In genomic region chr19:6540191-6540590, GRCm38 (mm10) we compare ENCODE assay signal across 24 mouse cellular contexts. TPM values are rescaled to one million over a fixed set of nuclear protein-coding genes. Genes with fewer than 3 reads are reported as not detected.
DNase-seq lines count a peak whose midpoint lies in the region; ATAC-seq and TF ChIP-seq lines count a peak whose summit lies in the region.
"Had no signal": no experiment of that assay in that cellular context is flagged by ENCODE, and none has a peak within 500 bp of the region (broad histone marks: within the 10 kb centered on the region; RNA-seq: fewer than 3 reads in every experiment).

No protein-coding gene starts in this region.

- dilution Hi-C loops in CH12.LX (cut with MboI; ENCODE audit: extremely low pct_ligation_motif_present, extremely low pct_unique_long_range_greater_than_20kb, low sequenced_read_pairs) = no loop called here

- intact Hi-C loops in heart, adult 2 months (cut with DNase I) = no loop called here

- H3K9me3 ChIP-seq in kidney, postnatal 0 days (replicated peaks; ENCODE audit: low read length) = no peaks in the 10 kb centered on the region
- peaks cover 10% of the 10 kb centered on the region for H3K9me3 ChIP-seq in CH12.LX (replicated peaks; ENCODE audit: low read length)
- H3K9me3 ChIP-seq: forebrain, embryonic 15.5 days; heart, embryonic 15.5 days; hindbrain, embryonic 13.5 days had no signal

- no peak for TF ChIP-seq RAD21 in CH12.LX (IDR thresholded peaks at IDR 0.05; ENCODE audit: low read depth, low read length)

- no peak overlapping the region for H3K4me3 ChIP-seq in heart, adult 2 months
- H3K4me3 ChIP-seq in kidney, postnatal 0 days (replicated peaks; ENCODE audit: low read depth, low read length) = no peak overlapping the region
- peak overlapping the region in 2 of 3 experiments; percentile 22 to 28 for H3K4me3 ChIP-seq in CH12.LX (replicated peaks in 1 of 3; ENCODE audit: low read depth in 2 of 3, low read length in 2 of 3, poor library complexity in 1 of 3)
- H3K4me3 ChIP-seq: embryonic facial prominence, embryonic 12.5 days; forebrain, embryonic 15.5 days; heart, embryonic 15.5 days; hindbrain, embryonic 13.5 days had no signal

- H3K27ac ChIP-seq in heart, adult 2 months = no peak overlapping the region
- no peak overlapping the region for H3K27ac ChIP-seq in kidney, postnatal 0 days
- H3K27ac ChIP-seq in CH12.LX (ENCODE audit: insufficient read depth, low read depth) = no peak overlapping the region
- H3K27ac ChIP-seq: embryonic facial prominence, embryonic 12.5 days; forebrain, embryonic 15.5 days; heart, embryonic 15.5 days; hindbrain, embryonic 13.5 days; hindbrain, postnatal 0 days had no signal

- no peaks in the 10 kb centered on the region for H3K36me3 ChIP-seq in heart, adult 2 months (ENCODE audit: control insufficient read depth, insufficient read depth, low read length)
- no peaks in the 10 kb centered on the region for H3K36me3 ChIP-seq in kidney, postnatal 0 days (ENCODE audit: insufficient read depth, low read length)
- H3K36me3 ChIP-seq in CH12.LX (replicated peaks in 1 of 2; ENCODE audit: control insufficient read depth in 1 of 2, insufficient read depth in 1 of 2, low read length in 1 of 2) = peaks cover 0 to 2% of the 10 kb centered on the region in 2 experiments
- H3K36me3 ChIP-seq: embryonic facial prominence, embryonic 12.5 days; forebrain, embryonic 15.5 days; heart, embryonic 15.5 days; hindbrain, embryonic 13.5 days had no signal

- TF ChIP-seq EP300 in heart, adult 2 months (IDR thresholded peaks at IDR 0.05; ENCODE audit: insufficient read depth, low read depth, low read length) = no peak
- TF ChIP-seq EP300 in CH12.LX (IDR thresholded peaks at IDR 0.05; ENCODE audit: low read length) = no peak

- no peak overlapping the region for H3K9ac ChIP-seq in heart, adult 2 months (ENCODE audit: low read depth, low read length)
- H3K9ac ChIP-seq in kidney, postnatal 0 days (ENCODE audit: low read depth, low read length) = no peak overlapping the region
- H3K9ac ChIP-seq in CH12.LX (ENCODE audit: insufficient read depth, low read depth) = no peak overlapping the region
- H3K9ac ChIP-seq: embryonic facial prominence, embryonic 12.5 days; forebrain, embryonic 15.5 days; heart, embryonic 15.5 days; hindbrain, embryonic 13.5 days had no signal

- 62% methylated on average over 6 of the region's 6 CpGs for WGBS in heart, adult 2 months
- 67% methylated on average over 6 of the region's 6 CpGs for WGBS in kidney, postnatal 0 days

- in situ Hi-C loops in CH12.LX (cut with MboI; ENCODE audit: low pct_ligation_motif_present, low pct_unique_long_range_greater_than_20kb, low sequenced_read_pairs) = loop anchor here (5.0 kb wide), 1 partner anchor 33 kb away; no protein-coding TSS in a partner anchor

- no peak for ATAC-seq in cerebellum, adult (ENCODE audit: insufficient number of reproducible peaks, low FRiP score, low TSS enrichment)
- no peak for ATAC-seq in kidney, postnatal 0 days (replicated peaks; ENCODE audit: low FRiP score, low read depth)
- ATAC-seq: forebrain, embryonic 15.5 days; hindbrain, postnatal 0 days had no signal

- TF ChIP-seq POLR2A in heart, adult 2 months (IDR thresholded peaks at IDR 0.05; ENCODE audit: insufficient read depth, low read depth, low read length) = no peak
- TF ChIP-seq POLR2A in CH12.LX (IDR thresholded peaks at IDR 0.05; ENCODE audit: low read depth, low read length) = no peak

- no peaks in the 10 kb centered on the region for H3K27me3 ChIP-seq in heart, adult 2 months (ENCODE audit: control insufficient read depth, insufficient read depth, low read length)
- no peaks in the 10 kb centered on the region for H3K27me3 ChIP-seq in kidney, postnatal 0 days (ENCODE audit: insufficient read depth, low read length)
- H3K27me3 ChIP-seq in CH12.LX (replicated peaks) = no peaks in the 10 kb centered on the region
- H3K27me3 ChIP-seq: embryonic facial prominence, embryonic 12.5 days; forebrain, embryonic 15.5 days; hindbrain, embryonic 13.5 days had no signal

- no peaks in the 10 kb centered on the region for H3K4me1 ChIP-seq in heart, adult 2 months (ENCODE audit: control insufficient read depth, insufficient read depth, low read length)
- no peaks in the 10 kb centered on the region for H3K4me1 ChIP-seq in kidney, postnatal 0 days (replicated peaks; ENCODE audit: insufficient read depth, low read length)
- H3K4me1 ChIP-seq in CH12.LX (ENCODE audit: control insufficient read depth in 1 of 2, insufficient read depth in 2 of 2) = peaks cover 32 to 68% of the 10 kb centered on the region in 2 experiments
- H3K4me1 ChIP-seq: embryonic facial prominence, embryonic 12.5 days; forebrain, embryonic 15.5 days; heart, embryonic 15.5 days had no signal

- DNase-seq in cerebellum, adult 9-11 months = peak; percentile 39
- DNase-seq in heart, adult 11 months = peak; percentile 89
- DNase-seq in heart, adult 2 months = no peak
- DNase-seq in kidney, postnatal 0 days (ENCODE audit: low spot score) = no peak
- DNase-seq in kidney, postnatal 36 days = no peak
- DNase-seq in CH12.LX (ENCODE audit: extremely low read depth) = no peak
- DNase-seq in adrenal gland, adult 8-10 months = no peak
- DNase-seq: adrenal gland, adult 2 months; adrenal gland, postnatal 36 days; gastrocnemius, postnatal 36 days; heart, postnatal 14 days had no signal

- no peaks in the 10 kb centered on the region for H3K79me2 ChIP-seq in heart, adult 2 months (replicated peaks; ENCODE audit: control insufficient read depth, insufficient read depth, low read length)
- H3K79me2 ChIP-seq in CH12.LX (replicated peaks; ENCODE audit: control insufficient read depth, extremely low read depth, insufficient read depth, poor library complexity, severe bottlenecking) = no peaks in the 10 kb centered on the region

- TF ChIP-seq CTCF in heart, adult 2 months (IDR thresholded peaks at IDR 0.05) = no peak
- TF ChIP-seq CTCF in kidney, postnatal 0 days (IDR thresholded peaks at IDR 0.05; ENCODE audit: low read depth) = no peak
- no peak for TF ChIP-seq CTCF in CH12.LX (conservative IDR thresholded peaks at IDR 0.05 in 1 of 2, IDR thresholded peaks at IDR 0.05 in 1 of 2; ENCODE audit: low read depth in 2 of 2, low read length in 2 of 2)

- 0 out of 2 replicates have a peak overlapping the region, but pooled peaks have one; percentile 7 for H3K4me2 ChIP-seq in kidney, postnatal 0 days (ENCODE audit: low read length)
- H3K4me2 ChIP-seq in CH12.LX (ENCODE audit: insufficient read depth, low read depth, poor library complexity, severe bottlenecking) = no peak overlapping the region
- H3K4me2 ChIP-seq: embryonic facial prominence, embryonic 12.5 days; forebrain, embryonic 15.5 days; heart, embryonic 11.5 days; heart, embryonic 15.5 days; hindbrain, embryonic 13.5 days had no signal

TF ChIP-seq in CH12.LX, 34 proteins besides CTCF, POLR2A, EP300 and RAD21:
- TF ChIP-seq RCOR1 (conservative IDR thresholded peaks at IDR 0.05; ENCODE audit: low read depth, low read length) (no peak), TBP (conservative IDR thresholded peaks at IDR 0.05; ENCODE audit: low read depth, low read length) (no peak), HCFC1 (IDR thresholded peaks at IDR 0.05; ENCODE audit: low read depth, low read length) (no peak), ZKSCAN1 (IDR thresholded peaks at IDR 0.05; ENCODE audit: borderline replicate concordance, low read depth, low read length) (no peak), JUN (IDR thresholded peaks at IDR 0.05; ENCODE audit: insufficient read depth, low read depth, low read length) (no peak), ELF1 (IDR thresholded peaks at IDR 0.05; ENCODE audit: low read depth, low read length) (no peak), E2F4 (IDR thresholded peaks at IDR 0.05; ENCODE audit: insufficient replicate concordance, low read depth, low read length) (no peak), IRF4 (IDR thresholded peaks at IDR 0.05; ENCODE audit: low read depth, low read length) (0 out of 2 replicates have a peak, but pooled peaks have one; percentile 4), ETS1 (conservative IDR thresholded peaks at IDR 0.05; ENCODE audit: low read depth, low read length) (no peak), KAT2A (IDR thresholded peaks at IDR 0.05; ENCODE audit: insufficient replicate concordance, low read length) (no peak), TCF12 (IDR thresholded peaks at IDR 0.05; ENCODE audit: low read depth, low read length) (peak; percentile 60; the same call in 1 of the 2 replicates), ZMIZ1 (IDR thresholded peaks at IDR 0.05; ENCODE audit: low read depth, low read length) (no peak), NRF1 (IDR thresholded peaks at IDR 0.05; ENCODE audit: low read depth, low read length) (no peak), CHD2 (IDR thresholded peaks at IDR 0.05; ENCODE audit: low read length) (no peak), UBTF (IDR thresholded peaks at IDR 0.05; ENCODE audit: low read depth, low read length) (no peak), MYC (IDR thresholded peaks at IDR 0.05; ENCODE audit: low read depth, low read length) (no peak), BHLHE40 (IDR thresholded peaks at IDR 0.05; ENCODE audit: low read depth, low read length) (no peak), ZC3H11A (IDR thresholded peaks at IDR 0.05; ENCODE audit: low read depth, low read length) (no peak), CHD1 (IDR thresholded peaks at IDR 0.05; ENCODE audit: low read depth, low read length) (peak; percentile 78; the same call in 1 of the 2 replicates), MAFK (IDR thresholded peaks at IDR 0.05; ENCODE audit: insufficient replicate concordance, low read length) (no peak)

RNA-seq across cellular contexts. Expression of gene Slc22a12, which starts 2.6 kb away (rescaled TPM):
- not detected for total RNA-seq in heart, adult 2 months (2021)
- not detected in 2 replicates for polyA plus RNA-seq in heart, adult 2 months (2012; rRNA removed)
- polyA plus RNA-seq in kidney, postnatal 0 days (2015; fragmentation: Nextera tagmentation; extraction: Ambion mirVana) = 21.8 and 31.4 TPM in 2 replicates
- 0.17 TPM in 1 of 2 replicates, not detected in the other for total RNA-seq in CH12.LX (2012; rRNA removed)
- 0.24 and 0.94 TPM in 2 replicates for total RNA-seq in CH12.LX (2014; rRNA removed)
- polyA plus RNA-seq in CH12.LX (2012; ENCODE audit: insufficient read length, low read depth) = 1.2 and 2.1 TPM in 2 replicates
- total RNA-seq in adrenal gland, adult 8-10 months (2022) = under 1 TPM in 1 of 4 experiments, not detected in 3; 0.31 TPM
- total RNA-seq: ES-E14; gastrocnemius, adult 8-10 months; gastrocnemius, postnatal 36 days; heart, postnatal 14 days; hematopoietic stem cell, adult 5-6 weeks had no signal
- polyA plus RNA-seq: brain, embryonic 14.5 days; embryonic facial prominence, embryonic 12.5 days; forebrain, embryonic 11.5 days; forebrain, embryonic 15.5 days; heart, embryonic 11.5 days; heart, embryonic 15.5 days; intestine, embryonic 14.5 days had no signal

Comparison
In these comparisons a context has a peak if more than half of its experiments do, and no peak if none do; other contexts are left out.
1. DNase-seq: peak in cerebellum, adult 9-11 months (single experiment) and heart, adult 11 months (single experiment); none in heart, adult 2 months (0 of 2), kidney, postnatal 0 days (single experiment), kidney, postnatal 36 days (0 of 2), CH12.LX (single experiment) and adrenal gland, adult 8-10 months (single experiment).
2. H3K4me3 ChIP-seq: peak in CH12.LX (2 of 3); none in heart, adult 2 months (single experiment) and kidney, postnatal 0 days (single experiment).